Mouse (Mus musculus) left cerebral cortex, postnatal 36 days (tissue): ENCODE measurements around the gene Bzw2. TPM values are rescaled to one million over a fixed set of nuclear protein-coding genes. Genes with fewer than 3 reads are reported as not detected.

Experiments
- DNase-seq, 2 experiments: peaks; one replicate each; pipeline ENCODE4 v3.0.0; 2021 to 2022; ENCODE audit warnings: low spot score in 2 of 2, mixed read lengths in 1 of 2
- intact Hi-C: fragments of 180-260 bp; cut with DNase I; formaldehyde crosslinking; loops from one replicate; pipeline ENCODE4 v1.15.1; 2025
- total RNA-seq, 2 experiments: library from RNA; stranded (reverse); gene quantifications; 2 replicates each; pipeline ENCODE4 v1.2.3; 2021

Gene Bzw2
- total RNA-seq, 2 experiments from 2014 or later = 48.7 to 49.1 TPM

DNA sequence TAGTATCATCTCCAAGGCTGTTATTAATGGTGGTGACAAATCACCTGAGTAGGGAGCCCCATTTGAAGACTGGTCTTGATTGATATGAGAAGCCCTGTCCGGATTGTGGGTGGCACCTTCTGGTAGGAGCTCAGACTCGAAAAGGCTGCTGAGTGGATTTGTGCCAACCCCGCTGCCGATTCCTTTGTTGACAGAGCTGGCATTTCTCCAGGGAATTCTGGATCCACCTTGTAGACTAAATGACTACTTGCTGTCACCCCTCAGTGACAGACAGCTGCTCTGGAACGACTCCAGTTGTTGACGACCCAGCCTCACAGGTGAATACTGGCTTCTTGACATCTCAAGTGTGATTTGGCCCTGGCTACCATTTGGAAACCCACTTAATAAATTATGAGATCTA, 68.7 kb downstream of the Bzw2 start:
- intact Hi-C loops = no loop called here
- no peak for DNase-seq

DNA sequence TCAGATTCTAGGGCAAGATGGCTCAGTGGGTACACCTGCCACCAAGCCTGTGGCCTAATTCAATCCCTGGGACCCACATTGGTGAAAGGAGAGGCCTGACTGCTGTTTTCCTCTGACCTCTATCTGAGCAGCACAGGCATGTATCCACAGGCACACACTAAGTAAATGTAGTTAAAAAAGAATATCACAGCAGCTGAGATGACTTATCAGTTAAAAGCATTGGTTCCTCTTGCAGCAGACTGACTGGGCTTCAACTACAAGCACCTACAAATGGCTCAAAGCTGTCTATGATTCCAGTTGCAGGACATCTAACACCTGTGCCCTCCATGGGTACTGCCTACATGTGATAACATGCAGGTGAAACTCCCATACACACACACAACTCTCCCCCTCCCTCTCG, 69.1 kb downstream of the Bzw2 start:
- DNase-seq = no peak
- intact Hi-C loops = no loop called here

DNA sequence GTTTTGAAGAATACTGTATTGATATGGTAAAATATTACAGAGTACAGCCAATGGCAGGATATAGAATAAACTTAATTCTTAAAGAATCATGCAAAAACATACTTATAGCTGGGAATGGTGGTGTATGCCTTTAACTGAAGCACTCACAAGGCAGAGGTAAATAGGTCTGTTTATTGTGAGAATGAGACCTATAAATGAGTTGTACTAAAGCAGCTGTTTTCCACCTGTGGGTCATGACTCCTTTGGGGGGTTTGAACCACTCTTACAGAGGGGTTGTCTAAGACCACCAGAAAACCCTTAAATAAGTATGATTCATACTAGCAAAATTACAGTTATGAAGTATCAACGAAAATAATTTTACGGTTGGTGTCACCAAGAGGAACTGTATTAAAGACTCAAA, 72.5 kb downstream of the Bzw2 start:
- no peak for DNase-seq
- intact Hi-C loops = no loop called here

DNA sequence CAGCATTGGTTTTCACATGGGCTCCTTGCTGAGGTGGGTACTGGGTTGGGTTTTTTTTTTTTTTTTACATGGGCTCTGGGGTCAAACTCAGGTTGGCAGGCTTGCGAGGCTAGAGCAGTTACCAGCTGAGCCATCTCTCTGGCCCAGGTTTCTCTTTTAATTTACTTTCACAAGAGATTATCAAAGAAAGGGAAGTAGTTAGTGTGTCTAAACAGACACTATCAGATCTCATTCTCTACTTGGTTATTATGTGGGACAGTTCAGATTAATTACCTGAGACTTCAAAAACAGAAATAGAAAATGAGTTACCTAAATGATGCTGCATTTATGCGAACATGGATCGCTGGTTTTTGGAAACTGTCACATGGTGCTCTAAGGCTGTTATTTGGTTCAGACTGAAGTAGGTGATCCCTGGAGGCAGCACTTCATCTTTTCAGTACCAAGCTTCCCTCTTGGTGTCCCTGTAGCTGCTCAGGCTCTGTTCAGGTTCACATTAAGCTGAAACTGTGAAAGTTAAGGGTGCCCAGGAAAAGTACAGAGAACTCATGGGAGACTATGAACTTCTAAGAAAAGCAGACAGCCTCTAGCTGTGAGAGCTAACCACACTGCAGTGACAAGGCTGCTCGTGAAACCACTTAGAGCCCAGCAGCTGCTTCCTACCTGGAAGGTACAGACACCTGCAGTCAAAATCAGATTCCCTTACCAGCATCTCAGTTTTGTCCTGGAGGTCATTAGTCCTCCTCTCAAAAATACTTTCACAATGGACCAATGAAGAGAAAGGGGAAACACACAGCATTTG, 79.6 kb downstream of the Bzw2 start:
- DNase-seq = no peak
- intact Hi-C loops = no loop called here

DNA sequence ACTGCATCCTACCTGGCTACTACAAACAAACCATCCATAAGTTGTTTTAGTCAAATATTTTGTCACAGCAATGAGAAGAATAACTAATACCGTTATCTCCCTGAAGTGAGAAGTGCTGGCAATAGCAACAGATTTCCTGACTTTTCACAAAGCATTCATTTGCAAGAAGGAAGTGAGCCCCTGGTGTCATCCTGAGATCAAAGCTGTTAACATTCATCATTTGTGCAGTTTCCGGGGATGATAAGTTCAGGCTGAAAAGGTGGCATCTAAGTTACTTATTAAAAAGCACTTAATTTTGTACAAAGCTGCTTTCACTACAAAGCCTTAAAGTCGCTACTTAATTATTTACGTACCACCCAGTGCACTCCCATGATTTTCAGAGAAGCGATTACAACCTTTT, 85.0 kb downstream of the Bzw2 start:
- no peak for DNase-seq
- intact Hi-C loops = no loop called here

- no peak for DNase-seq
- intact Hi-C loops = no loop called here
Observed at GRCm38 (mm10) chr12:36070231-36070630, 87.6 kb downstream of the Bzw2 start.

DNA sequence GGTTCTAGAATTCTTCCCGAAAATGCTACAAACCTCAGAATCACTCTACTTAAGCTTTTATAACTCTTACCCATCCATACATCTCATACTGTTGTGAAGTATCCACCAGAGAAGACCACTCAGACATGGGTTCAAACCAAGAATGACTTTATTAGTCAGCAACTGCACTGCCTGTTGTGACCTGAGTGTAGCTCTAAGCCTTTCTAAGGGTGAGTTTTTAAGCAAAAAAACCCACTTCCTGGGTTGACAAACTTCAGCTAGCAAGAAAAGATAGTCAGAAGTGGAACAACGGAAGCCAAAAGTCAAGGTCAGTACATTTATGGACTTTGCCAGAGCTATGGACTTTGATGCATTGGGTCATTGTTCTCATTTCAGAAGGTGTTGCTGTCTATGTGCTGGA, 90.3 kb downstream of the Bzw2 start:
- DNase-seq = no peak
- intact Hi-C loops = no loop called here

DNA sequence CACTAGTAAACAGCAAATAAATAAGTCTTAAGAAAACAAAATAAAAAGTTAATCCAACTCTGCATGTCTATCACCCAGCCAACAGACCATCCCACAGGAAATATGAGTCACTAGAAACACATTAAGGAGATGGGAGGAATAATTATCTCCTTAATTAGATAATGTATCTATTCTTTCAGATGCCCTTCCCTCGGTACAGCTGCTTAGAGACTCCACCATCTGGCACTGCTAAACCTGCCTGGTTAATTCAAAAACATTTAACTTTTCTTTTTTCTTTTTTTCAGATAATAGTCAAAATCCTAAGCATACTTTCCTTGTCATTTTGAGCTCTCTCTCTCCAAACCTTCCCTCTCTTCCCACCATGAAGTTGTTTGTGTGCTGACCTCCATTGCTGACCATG, 92.0 kb downstream of the Bzw2 start:
- DNase-seq = no peak
- intact Hi-C loops = no loop called here

- intact Hi-C loops = no loop called here
- no peak for DNase-seq
Observed at GRCm38 (mm10) chr12:36057699-36058098, 100.2 kb downstream of the Bzw2 start.

DNA sequence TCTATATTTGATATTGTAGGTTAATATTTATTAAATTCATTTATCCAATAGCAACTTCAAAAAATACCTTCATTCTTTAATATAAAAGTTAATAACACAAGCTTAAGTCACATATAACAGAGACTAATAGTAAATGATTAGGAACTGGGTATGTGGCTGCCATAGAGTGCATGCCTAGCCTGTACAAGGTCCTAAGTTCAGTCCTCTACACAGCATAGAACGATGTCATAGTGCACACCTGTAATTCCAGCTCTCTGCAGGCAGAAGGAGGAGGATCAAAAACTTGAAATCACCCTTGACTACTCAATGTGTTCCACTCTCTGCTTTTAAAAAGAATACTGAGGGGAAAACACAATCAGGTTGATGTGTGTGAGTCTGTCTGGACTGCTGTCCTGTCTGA, 107.6 kb downstream of the Bzw2 start:
- intact Hi-C loops = no loop called here
- DNase-seq = no peak

- DNase-seq = no peak
- intact Hi-C loops = no loop called here
Observed at GRCm38 (mm10) chr12:36047593-36047992, 110.3 kb downstream of the Bzw2 start.

GRCm38 (mm10) chr12:36046196-36046595, 111.7 kb downstream of the Bzw2 start:
- intact Hi-C loops = no loop called here

DNA sequence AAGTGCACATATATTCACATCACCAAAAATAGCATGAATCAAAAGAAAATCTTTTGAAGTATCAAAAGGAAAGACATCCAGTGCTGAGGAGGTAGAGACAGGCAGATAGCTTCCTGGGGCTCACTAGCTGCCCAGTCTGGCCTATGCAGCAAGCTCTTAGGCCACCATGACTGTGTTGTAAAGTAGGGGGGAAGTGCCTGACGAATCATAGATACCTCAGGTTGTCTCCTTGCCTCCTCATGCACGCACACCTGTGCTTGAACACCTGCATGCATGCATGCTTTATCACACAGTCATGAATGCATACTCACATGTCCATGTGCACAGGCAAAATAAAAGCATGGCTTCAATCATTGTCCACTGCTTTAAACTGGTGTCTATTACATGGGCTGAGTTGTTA, 113.2 kb downstream of the Bzw2 start:
- intact Hi-C loops = loop anchor here (5.0 kb wide), 2 partner anchors 48 to 113 kb away; partner anchors contain the start of genes Ankmy2 and Bzw2
- DNase-seq = no peak

More at GRCm38 (mm10) chr12:36046196-36046595, 111.7 kb downstream of the Bzw2 start:
- no peak for DNase-seq

DNA sequence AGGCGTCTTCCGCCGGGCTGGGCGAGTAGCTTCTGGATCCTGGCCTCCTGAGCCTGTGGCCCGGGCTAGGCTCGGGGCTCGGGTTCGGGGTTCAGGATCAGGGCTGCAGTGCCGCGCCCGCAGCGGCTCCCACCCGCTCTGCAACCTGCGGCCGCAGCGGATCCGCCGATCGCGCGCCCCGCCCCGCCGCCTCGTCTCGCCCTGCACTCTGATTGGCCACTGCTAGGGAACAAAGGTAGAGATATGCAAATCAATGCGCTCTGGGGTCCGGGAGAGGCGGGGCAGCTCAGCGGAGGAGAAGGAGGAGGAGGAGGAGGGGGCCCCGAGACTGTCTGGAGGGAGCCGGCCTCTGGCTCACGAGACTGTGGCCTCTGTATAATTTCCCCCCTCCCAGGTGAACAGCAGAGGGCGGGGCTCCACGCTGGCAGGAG, 115.5 kb downstream of the Bzw2 start, which contains the start of gene Tspan13:
Gene Tspan13 (minus strand): TSS at position 153 of the 431 bp plus-strand sequence.
- intact Hi-C loops = loop anchor here (5.0 kb wide), 2 partner anchors 50 to 115 kb away; partner anchors contain the start of genes Ankmy2 and Bzw2
- peak; percentile 89 to 94 for DNase-seq

Other genes with a start within 250 kb of the Bzw2 start
- not detected for gene Agr3, start 232.5 kb downstream of the Bzw2 start, total RNA-seq
- gene Agr2, start 165.2 kb downstream of the Bzw2 start, total RNA-seq = not detected
- gene Tspan13, start 115.6 kb downstream of the Bzw2 start, total RNA-seq = 100 to 1,000 TPM; 192 to 206 TPM
- gene Ankmy2, start 966 bp downstream of the Bzw2 start, total RNA-seq = 10 to 100 TPM; 50.3 to 54.1 TPM
- gene Lrrc72, start 95.3 kb upstream of the Bzw2 start, total RNA-seq = not detected
- 1 to 10 TPM; 1.3 TPM for gene Sostdc1, start 156.1 kb upstream of the Bzw2 start, total RNA-seq
- 10 to 100 TPM in 1 of 2 experiments, 1 to 10 TPM in 1; 8.9 to 10.8 TPM for gene Ispd, start 223.4 kb upstream of the Bzw2 start, total RNA-seq
- 1 to 10 TPM; 2.2 TPM for gene D630036H23Rik, start 224.1 kb upstream of the Bzw2 start, total RNA-seq